Mouse (Mus musculus): ENCODE measurements around the gene Mief1. TPM values are rescaled to one million over a fixed set of nuclear protein-coding genes. Genes with fewer than 3 reads are reported as not detected.

Gene Mief1
- polyA plus RNA-seq, 1 experiment: 38.4 TPM

- H3K27me3 ChIP-seq (ENCODE audit: control insufficient read depth, insufficient read depth, low read length, poor library complexity, severe bottlenecking): no peaks in the 10 kb centered on the region
- no peaks in the 10 kb centered on the region for H3K36me3 ChIP-seq (ENCODE audit: control insufficient read depth, insufficient read depth, low read length, poor library complexity, severe bottlenecking)
- no peak overlapping the region for H3K4me3 ChIP-seq (ENCODE audit: low read depth, low read length)
- no peak overlapping the region for H3K9ac ChIP-seq (ENCODE audit: low read depth, poor library complexity, severe bottlenecking)
- TF ChIP-seq CTCF (IDR thresholded peaks at IDR 0.05; ENCODE audit: low read depth, low read length): peak; percentile 21
- TF ChIP-seq EP300 (IDR thresholded peaks at IDR 0.05; ENCODE audit: insufficient read depth, low read depth, low read length): no peak
- H3K4me1 ChIP-seq (ENCODE audit: control insufficient read depth, insufficient read depth, low read length): peaks cover 5% of the 10 kb centered on the region
- 0 out of 2 replicates have a peak overlapping the region, but pooled peaks have one; percentile 23 for H3K27ac ChIP-seq (ENCODE audit: insufficient read depth, low read length)
- H3K9me3 ChIP-seq (replicated peaks; ENCODE audit: control insufficient read depth, insufficient read depth, low read length, poor library complexity, severe bottlenecking): no peaks in the 10 kb centered on the region
Observed at GRCm38 (mm10) chr15:80221031-80221430, 12.8 kb upstream of the Mief1 start.

DNA sequence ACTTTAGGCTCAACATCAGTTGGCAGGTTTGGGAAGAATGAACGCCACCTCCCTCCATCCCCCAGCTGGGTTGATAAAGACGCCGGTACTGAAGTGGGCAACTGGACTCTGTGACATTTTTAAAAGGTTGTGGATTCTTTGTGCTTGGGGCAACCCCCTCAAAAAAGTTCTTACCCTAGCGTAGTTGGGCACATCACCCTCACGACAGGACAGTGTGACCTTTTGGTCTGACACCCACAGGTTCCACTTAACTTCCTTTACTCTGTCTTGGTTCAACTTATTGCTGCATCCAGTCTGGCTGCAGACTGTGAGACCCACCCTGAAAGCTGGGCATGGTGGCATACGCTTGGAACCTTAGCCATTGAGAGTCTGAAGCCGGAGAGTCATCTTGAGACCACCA, 10.1 kb upstream of the Mief1 start:
- H3K27ac ChIP-seq (ENCODE audit: insufficient read depth, low read length): no peak overlapping the region
- H3K9ac ChIP-seq (ENCODE audit: low read depth, poor library complexity, severe bottlenecking): no peak overlapping the region
- no peak for TF ChIP-seq POLR2A (IDR thresholded peaks at IDR 0.05; ENCODE audit: insufficient read depth, low read length)
- TF ChIP-seq CTCF (IDR thresholded peaks at IDR 0.05; ENCODE audit: low read depth, low read length): no peak
- TF ChIP-seq EP300 (IDR thresholded peaks at IDR 0.05; ENCODE audit: insufficient read depth, low read depth, low read length): no peak
- no peaks in the 10 kb centered on the region for H3K4me1 ChIP-seq (ENCODE audit: control insufficient read depth, insufficient read depth, low read length)
- H3K36me3 ChIP-seq (ENCODE audit: control insufficient read depth, insufficient read depth, low read length, poor library complexity, severe bottlenecking): no peaks in the 10 kb centered on the region
- no peaks in the 10 kb centered on the region for H3K9me3 ChIP-seq (replicated peaks; ENCODE audit: control insufficient read depth, insufficient read depth, low read length, poor library complexity, severe bottlenecking)
- no peak overlapping the region for H3K4me3 ChIP-seq (ENCODE audit: low read depth, low read length)
- no peaks in the 10 kb centered on the region for H3K27me3 ChIP-seq (ENCODE audit: control insufficient read depth, insufficient read depth, low read length, poor library complexity, severe bottlenecking)

- peak; percentile 97 for TF ChIP-seq CTCF (IDR thresholded peaks at IDR 0.05; ENCODE audit: low read depth, low read length)
- TF ChIP-seq EP300 (IDR thresholded peaks at IDR 0.05; ENCODE audit: insufficient read depth, low read depth, low read length): no peak
- no peaks in the 10 kb centered on the region for H3K9me3 ChIP-seq (replicated peaks; ENCODE audit: control insufficient read depth, insufficient read depth, low read length, poor library complexity, severe bottlenecking)
- H3K27me3 ChIP-seq (ENCODE audit: control insufficient read depth, insufficient read depth, low read length, poor library complexity, severe bottlenecking): no peaks in the 10 kb centered on the region
- H3K9ac ChIP-seq (ENCODE audit: low read depth, poor library complexity, severe bottlenecking): no peak overlapping the region
- no peaks in the 10 kb centered on the region for H3K36me3 ChIP-seq (ENCODE audit: control insufficient read depth, insufficient read depth, low read length, poor library complexity, severe bottlenecking)
- H3K27ac ChIP-seq (ENCODE audit: insufficient read depth, low read length): no peak overlapping the region
- no peak overlapping the region for H3K4me3 ChIP-seq (ENCODE audit: low read depth, low read length)
- H3K4me1 ChIP-seq (ENCODE audit: control insufficient read depth, insufficient read depth, low read length): peaks cover 6% of the 10 kb centered on the region
Observed at GRCm38 (mm10) chr15:80225208-80225607, 8.6 kb upstream of the Mief1 start.

DNA sequence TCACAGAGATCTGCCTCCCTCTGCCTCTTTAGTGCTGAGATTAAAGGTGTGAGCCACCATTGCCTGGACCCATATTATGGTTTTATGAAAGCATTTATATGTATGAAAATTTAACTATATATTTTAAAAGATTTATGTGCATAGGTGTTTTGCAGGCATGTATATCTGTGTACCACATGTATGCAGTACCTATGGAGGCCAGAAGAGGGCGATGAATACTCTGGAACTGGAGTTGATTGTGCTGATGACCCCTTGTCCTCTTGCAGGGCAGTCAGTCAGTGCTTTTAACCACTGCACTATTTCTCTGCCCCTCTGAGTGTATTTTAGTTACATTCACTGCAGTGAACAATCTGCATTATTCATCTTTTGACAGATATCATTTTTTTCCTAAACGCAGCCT, 8.0 kb upstream of the Mief1 start:
- no peak overlapping the region for H3K27ac ChIP-seq (ENCODE audit: insufficient read depth, low read length)
- H3K9ac ChIP-seq (ENCODE audit: low read depth, poor library complexity, severe bottlenecking): no peak overlapping the region
- H3K36me3 ChIP-seq (ENCODE audit: control insufficient read depth, insufficient read depth, low read length, poor library complexity, severe bottlenecking): no peaks in the 10 kb centered on the region
- no peaks in the 10 kb centered on the region for H3K9me3 ChIP-seq (replicated peaks; ENCODE audit: control insufficient read depth, insufficient read depth, low read length, poor library complexity, severe bottlenecking)
- H3K4me1 ChIP-seq (ENCODE audit: control insufficient read depth, insufficient read depth, low read length): peaks cover 6% of the 10 kb centered on the region
- no peaks in the 10 kb centered on the region for H3K27me3 ChIP-seq (ENCODE audit: control insufficient read depth, insufficient read depth, low read length, poor library complexity, severe bottlenecking)
- no peak overlapping the region for H3K4me3 ChIP-seq (ENCODE audit: low read depth, low read length)
- peak; percentile 11 for TF ChIP-seq CTCF (IDR thresholded peaks at IDR 0.05; ENCODE audit: low read depth, low read length)
- TF ChIP-seq POLR2A (IDR thresholded peaks at IDR 0.05; ENCODE audit: insufficient read depth, low read length): no peak

DNA sequence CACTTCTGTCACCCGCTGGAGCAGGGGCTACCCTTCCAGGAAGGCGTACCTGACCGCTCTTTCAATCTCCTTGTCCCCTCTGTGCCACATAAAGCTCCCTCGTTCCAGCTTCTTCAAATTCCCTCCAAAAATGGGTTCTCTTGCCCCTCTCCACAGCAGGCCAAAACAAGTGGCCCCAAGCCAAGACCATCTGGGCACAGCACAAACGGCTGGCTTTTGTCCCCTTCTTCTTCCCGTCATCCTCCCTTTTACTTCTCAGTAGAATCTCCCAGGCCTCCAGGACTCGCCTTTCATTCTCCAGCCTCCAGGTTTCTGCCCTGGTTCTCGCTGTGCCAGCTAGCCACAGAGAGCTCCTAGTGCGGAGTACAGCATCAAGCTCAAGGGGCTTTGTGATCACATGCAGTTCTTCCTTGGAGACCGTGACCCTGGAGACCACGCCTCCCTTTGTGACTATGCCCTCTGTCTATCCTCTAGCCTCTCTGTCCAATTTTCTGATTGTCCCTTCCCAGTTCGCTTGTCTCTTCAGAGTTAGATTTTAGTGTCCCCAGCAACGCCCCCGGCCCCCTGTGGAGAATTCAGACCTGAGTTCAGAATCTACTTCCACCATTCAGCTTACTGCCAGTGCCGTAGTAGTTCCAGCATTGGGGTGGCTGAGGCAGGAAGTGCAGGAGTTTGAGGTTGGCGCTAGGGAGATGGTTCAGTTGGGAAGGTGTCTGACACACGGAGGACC, 5.6 kb upstream of the Mief1 start:
- peak overlapping the region; percentile 21 for H3K9ac ChIP-seq (ENCODE audit: low read depth, poor library complexity, severe bottlenecking)
- H3K36me3 ChIP-seq (ENCODE audit: control insufficient read depth, insufficient read depth, low read length, poor library complexity, severe bottlenecking): no peaks in the 10 kb centered on the region
- H3K4me1 ChIP-seq (ENCODE audit: control insufficient read depth, insufficient read depth, low read length): peaks cover 8% of the 10 kb centered on the region
- no peaks in the 10 kb centered on the region for H3K27me3 ChIP-seq (ENCODE audit: control insufficient read depth, insufficient read depth, low read length, poor library complexity, severe bottlenecking)
- H3K4me3 ChIP-seq (ENCODE audit: low read depth, low read length): peak overlapping the region; percentile 51
- no peaks in the 10 kb centered on the region for H3K9me3 ChIP-seq (replicated peaks; ENCODE audit: control insufficient read depth, insufficient read depth, low read length, poor library complexity, severe bottlenecking)
- TF ChIP-seq CTCF (IDR thresholded peaks at IDR 0.05; ENCODE audit: low read depth, low read length) (no peak), POLR2A (IDR thresholded peaks at IDR 0.05; ENCODE audit: insufficient read depth, low read length) (peak; percentile 15)
- no peak overlapping the region for H3K27ac ChIP-seq (ENCODE audit: insufficient read depth, low read length)

GRCm38 (mm10) chr15:80232331-80232730, 1.5 kb upstream of the Mief1 start:
- TF ChIP-seq POLR2A (IDR thresholded peaks at IDR 0.05; ENCODE audit: insufficient read depth, low read length): no peak
- Histone ChIP-seq H3K4me1 (ENCODE audit: control insufficient read depth, insufficient read depth, low read length) (peaks cover 8% of the 10 kb centered on the region), H3K4me3 (ENCODE audit: low read depth, low read length) (no peak overlapping the region), H3K9me3 (replicated peaks; ENCODE audit: control insufficient read depth, insufficient read depth, low read length, poor library complexity, severe bottlenecking) (no peaks in the 10 kb centered on the region), H3K9ac (ENCODE audit: low read depth, poor library complexity, severe bottlenecking) (no peak overlapping the region), H3K27ac (ENCODE audit: insufficient read depth, low read length) (peak overlapping the region; percentile 69), H3K27me3 (ENCODE audit: control insufficient read depth, insufficient read depth, low read length, poor library complexity, severe bottlenecking) (no peaks in the 10 kb centered on the region), H3K36me3 (ENCODE audit: control insufficient read depth, insufficient read depth, low read length, poor library complexity, severe bottlenecking) (peaks cover 21% of the 10 kb centered on the region)

Measured in ES-Bruce4 (cell line).